Mouse (Mus musculus): ENCODE results near the gene Gngt1. TPM values are rescaled to one million over a fixed set of nuclear protein-coding genes. Genes with fewer than 3 reads are reported as not detected.
A peak's percentile ranks its signal among the peaks of the same experiment; 100 is the strongest.

Gene Gngt1
- polyA plus RNA-seq, 1 experiment: not detected

DNA sequence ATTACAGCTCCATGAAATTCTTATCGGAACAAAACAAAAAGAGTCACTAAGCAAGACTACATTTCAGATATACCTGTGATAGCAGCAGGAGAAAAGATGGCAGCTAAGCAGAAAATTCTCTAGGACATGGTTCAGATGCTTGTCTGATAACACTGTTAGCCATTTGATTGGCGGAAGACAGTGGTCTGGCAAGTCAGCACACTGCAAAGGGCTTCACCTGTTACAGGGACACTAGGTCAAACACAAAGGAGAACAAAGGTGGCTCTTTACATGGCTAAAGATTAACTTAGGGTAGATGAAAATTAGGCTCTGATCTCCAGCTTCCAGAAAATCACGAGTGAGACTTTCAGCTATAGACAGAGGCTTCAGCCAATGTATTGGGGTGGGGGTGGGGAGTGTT, 4.8 kb upstream of the Gngt1 start, which contains the start of gene Tfpi2:
Gene Tfpi2, minus strand, starts transcription at position 170 of the 400 bp plus-strand sequence.
- Histone ChIP-seq H3K27me3 (ENCODE audit: control insufficient read depth, insufficient read depth, insufficient read length) (no peaks in the 10 kb centered on the region), H3K36me3 (ENCODE audit: control insufficient read depth, insufficient read depth) (no peaks in the 10 kb centered on the region), H3K79me2 (ENCODE audit: control insufficient read depth, insufficient read depth) (no peaks in the 10 kb centered on the region), H3K4me3 (ENCODE audit: insufficient read depth, poor library complexity, severe bottlenecking) (no peak within 1 kb of the TSS), H3ac (ENCODE audit: control insufficient read depth, insufficient read length, low read depth) (no peak within 1 kb of the TSS), H3K79me3 (ENCODE audit: low read depth) (no peaks in the 10 kb centered on the region)
- TF ChIP-seq MAX (IDR thresholded peaks at IDR 0.05) (no peak), FOSL1 (IDR thresholded peaks at IDR 0.05; ENCODE audit: insufficient read depth, low read length, poor library complexity, severe bottlenecking) (no peak), CTCF (IDR thresholded peaks at IDR 0.05; ENCODE audit: control insufficient read depth, insufficient read depth, insufficient read length) (no peak), USF1 (IDR thresholded peaks at IDR 0.05; ENCODE audit: low read depth) (no peak), MYOD1 (IDR thresholded peaks at IDR 0.05; ENCODE audit: control insufficient read depth, insufficient read length, low read depth) (no peak), MYOG (IDR thresholded peaks at IDR 0.05; ENCODE audit: control insufficient read depth, extremely low read depth, insufficient read length) (no peak), CEBPB (IDR thresholded peaks at IDR 0.05; ENCODE audit: low read depth) (no peak)

- Histone ChIP-seq H3K79me3 (ENCODE audit: low read depth) (no peaks in the 10 kb centered on the region), H3K79me2 (ENCODE audit: control insufficient read depth, insufficient read depth) (no peaks in the 10 kb centered on the region), H3K36me3 (ENCODE audit: control insufficient read depth, insufficient read depth) (no peaks in the 10 kb centered on the region), H3ac (ENCODE audit: control insufficient read depth, insufficient read length, low read depth) (no peak overlapping the region), H3K4me3 (ENCODE audit: insufficient read depth, poor library complexity, severe bottlenecking) (no peak overlapping the region), H3K27me3 (ENCODE audit: control insufficient read depth, insufficient read depth, insufficient read length) (no peaks in the 10 kb centered on the region)
- TF ChIP-seq USF1 (IDR thresholded peaks at IDR 0.05; ENCODE audit: low read depth) (no peak), MYOD1 (IDR thresholded peaks at IDR 0.05; ENCODE audit: control insufficient read depth, insufficient read length, low read depth) (no peak), CEBPB (IDR thresholded peaks at IDR 0.05; ENCODE audit: low read depth) (no peak), MYOG (IDR thresholded peaks at IDR 0.05; ENCODE audit: control insufficient read depth, extremely low read depth, insufficient read length) (no peak), CTCF (IDR thresholded peaks at IDR 0.05; ENCODE audit: control insufficient read depth, insufficient read depth, insufficient read length) (no peak)
Measured at GRCm38 (mm10) chr6:3998089-3998488, 4.5 kb downstream of the Gngt1 start.

DNA sequence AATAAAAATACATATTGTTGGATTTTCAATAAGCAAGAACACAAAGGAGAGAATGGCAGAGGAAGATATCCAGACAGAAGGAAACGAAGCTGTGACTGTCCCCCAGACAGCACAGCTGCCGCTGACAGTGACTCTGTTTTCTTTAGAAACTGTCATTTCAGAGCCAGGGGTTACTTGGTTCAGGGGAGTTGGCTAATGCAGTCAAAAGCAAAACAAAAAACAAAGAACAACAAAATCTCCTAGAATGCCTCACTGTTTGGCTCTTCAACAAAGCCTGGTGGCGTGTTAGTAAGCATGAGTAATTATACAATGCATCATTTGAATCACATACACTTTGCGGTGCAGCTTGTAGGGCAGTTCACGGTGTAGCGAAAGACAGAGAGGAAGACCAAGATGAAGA, 5.7 kb downstream of the Gngt1 start:
- no peak overlapping the region for H3K4me3 ChIP-seq (ENCODE audit: insufficient read depth, poor library complexity, severe bottlenecking)
- H3K79me3 ChIP-seq (ENCODE audit: low read depth): no peaks in the 10 kb centered on the region
- no peak overlapping the region for H3ac ChIP-seq (ENCODE audit: control insufficient read depth, insufficient read length, low read depth)
- H3K79me2 ChIP-seq (ENCODE audit: control insufficient read depth, insufficient read depth): no peaks in the 10 kb centered on the region
- TF ChIP-seq CEBPB (IDR thresholded peaks at IDR 0.05; ENCODE audit: low read depth) (no peak), MYOD1 (IDR thresholded peaks at IDR 0.05; ENCODE audit: control insufficient read depth, insufficient read length, low read depth) (no peak), MAX (IDR thresholded peaks at IDR 0.05) (no peak), MYOG (IDR thresholded peaks at IDR 0.05; ENCODE audit: control insufficient read depth, extremely low read depth, insufficient read length) (no peak), USF1 (IDR thresholded peaks at IDR 0.05; ENCODE audit: low read depth) (no peak)
- no peaks in the 10 kb centered on the region for H3K27me3 ChIP-seq (ENCODE audit: control insufficient read depth, insufficient read depth, insufficient read length)
- no peaks in the 10 kb centered on the region for H3K36me3 ChIP-seq (ENCODE audit: control insufficient read depth, insufficient read depth)

DNA sequence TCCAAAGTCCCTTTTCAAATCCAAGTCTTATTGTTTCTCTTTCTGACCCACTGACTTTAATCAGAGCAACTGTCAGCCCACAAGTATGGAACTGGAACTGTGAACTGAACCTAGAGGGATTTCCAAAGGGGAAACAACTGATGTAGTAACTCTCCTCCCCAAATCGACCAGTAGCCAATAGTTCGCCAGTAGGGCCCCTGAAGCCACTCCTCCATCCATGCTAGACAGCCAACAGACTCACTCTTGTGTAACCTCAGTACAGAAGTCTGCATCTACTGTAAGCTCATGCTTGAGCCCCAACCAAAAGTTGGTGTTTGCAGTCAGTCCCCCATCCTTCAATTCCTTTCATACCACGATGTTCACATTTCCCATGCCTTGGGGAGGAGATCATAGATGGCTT, 7.1 kb downstream of the Gngt1 start:
- no peaks in the 10 kb centered on the region for H3K27me3 ChIP-seq (ENCODE audit: control insufficient read depth, insufficient read depth, insufficient read length)
- H3K79me2 ChIP-seq (ENCODE audit: control insufficient read depth, insufficient read depth): no peaks in the 10 kb centered on the region
- no peaks in the 10 kb centered on the region for H3K36me3 ChIP-seq (ENCODE audit: control insufficient read depth, insufficient read depth)
- TF ChIP-seq CEBPB (IDR thresholded peaks at IDR 0.05; ENCODE audit: low read depth): no peak
- H3ac ChIP-seq (ENCODE audit: control insufficient read depth, insufficient read length, low read depth): no peak overlapping the region
- no peaks in the 10 kb centered on the region for H3K79me3 ChIP-seq (ENCODE audit: low read depth)
- no peak overlapping the region for H3K4me3 ChIP-seq (ENCODE audit: insufficient read depth, poor library complexity, severe bottlenecking)

- no peak overlapping the region for H3K4me3 ChIP-seq (ENCODE audit: insufficient read depth, poor library complexity, severe bottlenecking)
- H3K79me2 ChIP-seq (ENCODE audit: control insufficient read depth, insufficient read depth): no peaks in the 10 kb centered on the region
- no peaks in the 10 kb centered on the region for H3K27me3 ChIP-seq (ENCODE audit: control insufficient read depth, insufficient read depth, insufficient read length)
- no peak for TF ChIP-seq CEBPB (IDR thresholded peaks at IDR 0.05; ENCODE audit: low read depth)
- no peak for TF ChIP-seq USF1 (IDR thresholded peaks at IDR 0.05; ENCODE audit: low read depth)
- TF ChIP-seq MYOD1 (IDR thresholded peaks at IDR 0.05; ENCODE audit: control insufficient read depth, insufficient read length, low read depth): no peak
- TF ChIP-seq FOSL1 (IDR thresholded peaks at IDR 0.05; ENCODE audit: insufficient read depth, low read length, poor library complexity, severe bottlenecking): no peak
- TF ChIP-seq MYOG (IDR thresholded peaks at IDR 0.05; ENCODE audit: control insufficient read depth, extremely low read depth, insufficient read length): no peak
- TF ChIP-seq MAX (IDR thresholded peaks at IDR 0.05): no peak
- TF ChIP-seq CTCF (IDR thresholded peaks at IDR 0.05; ENCODE audit: control insufficient read depth, insufficient read depth, insufficient read length): no peak
- no peaks in the 10 kb centered on the region for H3K79me3 ChIP-seq (ENCODE audit: low read depth)
- no peak overlapping the region for H3ac ChIP-seq (ENCODE audit: control insufficient read depth, insufficient read length, low read depth)
- H3K36me3 ChIP-seq (ENCODE audit: control insufficient read depth, insufficient read depth): no peaks in the 10 kb centered on the region
Measured at GRCm38 (mm10) chr6:4003445-4003844, 9.9 kb downstream of the Gngt1 start.

DNA sequence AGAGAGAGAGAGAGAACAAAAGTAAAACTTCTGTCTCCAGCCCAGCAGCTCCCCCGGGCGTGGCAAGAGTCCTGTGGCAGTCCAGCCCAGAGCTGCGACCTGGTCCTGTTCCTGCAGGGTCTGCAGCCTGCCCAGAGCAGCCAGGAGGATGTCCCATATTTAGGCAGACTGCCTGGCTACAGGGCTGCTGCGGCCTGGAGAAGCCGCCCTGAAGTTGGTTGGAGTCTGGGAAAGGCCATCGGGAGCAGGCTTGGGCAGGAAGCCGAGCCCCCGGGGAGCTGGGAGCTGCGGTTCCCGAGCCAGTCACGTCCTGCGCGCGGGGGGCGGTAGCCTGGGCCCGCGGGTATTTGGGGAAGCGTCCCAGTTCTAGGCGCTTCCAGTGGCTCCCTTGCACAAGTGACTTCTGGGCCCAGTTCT, 10.3 kb downstream of the Gngt1 start, which contains the start of gene Gng11:
Gene Gng11, plus strand, starts transcription at position 15 of the 417 bp plus-strand sequence.
- Histone ChIP-seq H3K27me3 (ENCODE audit: control insufficient read depth, insufficient read depth, insufficient read length) (no peaks in the 10 kb centered on the region), H3K79me3 (ENCODE audit: low read depth) (no peaks in the 10 kb centered on the region), H3K79me2 (ENCODE audit: control insufficient read depth, insufficient read depth) (no peaks in the 10 kb centered on the region), H3K4me3 (ENCODE audit: insufficient read depth, poor library complexity, severe bottlenecking) (no peak within 1 kb of the TSS), H3K36me3 (ENCODE audit: control insufficient read depth, insufficient read depth) (no peaks in the 10 kb centered on the region), H3ac (ENCODE audit: control insufficient read depth, insufficient read length, low read depth) (peak within 1 kb of the TSS; percentile 55)
- TF ChIP-seq MYOG (IDR thresholded peaks at IDR 0.05; ENCODE audit: control insufficient read depth, extremely low read depth, insufficient read length) (no peak), FOSL1 (IDR thresholded peaks at IDR 0.05; ENCODE audit: insufficient read depth, low read length, poor library complexity, severe bottlenecking) (no peak), CTCF (IDR thresholded peaks at IDR 0.05; ENCODE audit: control insufficient read depth, insufficient read depth, insufficient read length) (no peak), MAX (IDR thresholded peaks at IDR 0.05) (no peak), MYOD1 (IDR thresholded peaks at IDR 0.05; ENCODE audit: control insufficient read depth, insufficient read length, low read depth) (no peak), CEBPB (IDR thresholded peaks at IDR 0.05; ENCODE audit: low read depth) (no peak), USF1 (IDR thresholded peaks at IDR 0.05; ENCODE audit: low read depth) (no peak)

Data from C2C12 (cell line).